Mouse (Mus musculus): ENCODE measurements at regions not wholly inside any gene's neighbourhood (a gene's known extent, or its start where the extent isn't known, plus 50 kb on each side); places are given as distances from the start of the nearest gene placed in this dataset.

DNA sequence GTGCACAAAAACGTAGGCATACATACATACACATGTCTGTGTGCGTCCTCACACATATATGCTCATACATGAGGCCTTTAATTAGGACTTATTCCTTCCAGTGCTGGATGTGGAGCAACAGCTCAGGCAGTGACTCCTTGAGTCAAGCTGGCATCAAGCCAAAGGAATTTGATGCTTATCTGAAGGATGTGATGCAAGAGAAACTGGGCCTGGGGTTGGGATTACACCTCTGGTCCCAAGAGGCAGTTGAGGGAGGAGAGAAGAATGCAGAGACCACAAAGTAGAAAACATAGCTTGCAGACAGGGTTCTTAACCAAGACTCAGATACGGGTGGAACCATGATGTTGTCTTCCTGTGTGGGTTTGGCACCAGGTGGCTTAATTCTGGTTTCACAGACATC lies 245.9 kb downstream of the Gm26897 start:
- TF ChIP-seq CTCF (IDR thresholded peaks at IDR 0.05; ENCODE audit: insufficient read depth, low read depth, low read length), result no peak
- TF ChIP-seq POLR2A (IDR thresholded peaks at IDR 0.05; ENCODE audit: insufficient read depth, low read depth, low read length), result no peak
